Mouse (Mus musculus) CD4-positive, CD25-positive, alpha-beta regulatory T cell, adult 2 months (primary cell): ENCODE measurements around the gene Usp29.

Experiments
- DNase-seq: peaks from one replicate; pipeline ENCODE4 v3.0.0-alpha.2; 2012; ENCODE audit warnings: low read depth, low spot score

The Usp29 gene

GRCm38 (mm10) chr7:6816706-6817376 lies 86.5 kb downstream of the Usp29 start:
- DNase-seq = no peak

- no peak for DNase-seq
Observed at GRCm38 (mm10) chr7:6820296-6820695, 89.9 kb downstream of the Usp29 start.

- no peak for DNase-seq
Observed at GRCm38 (mm10) chr7:6822633-6823032, 92.3 kb downstream of the Usp29 start.

- no peak for DNase-seq
Observed at GRCm38 (mm10) chr7:6823673-6824072, 93.3 kb downstream of the Usp29 start.

GRCm38 (mm10) chr7:6825966-6826647 lies 95.7 kb downstream of the Usp29 start:
- DNase-seq = no peak

- DNase-seq = no peak
Observed at GRCm38 (mm10) chr7:6829148-6829547, 98.8 kb downstream of the Usp29 start.

- DNase-seq = no peak
Observed at GRCm38 (mm10) chr7:6834950-6835349, 104.6 kb downstream of the Usp29 start.

- no peak for DNase-seq
Observed at GRCm38 (mm10) chr7:6835351-6835750, 105.0 kb downstream of the Usp29 start.

- no peak for DNase-seq
Observed at GRCm38 (mm10) chr7:6837297-6837925, 107.0 kb downstream of the Usp29 start.

- DNase-seq = no peak
Observed at GRCm38 (mm10) chr7:6837926-6838554, 107.7 kb downstream of the Usp29 start.

- DNase-seq = no peak
Observed at GRCm38 (mm10) chr7:6840860-6841259, 110.5 kb downstream of the Usp29 start.

- no peak for DNase-seq
Observed at GRCm38 (mm10) chr7:6849495-6849894, 119.1 kb downstream of the Usp29 start.

GRCm38 (mm10) chr7:6850321-6850720 lies 119.9 kb downstream of the Usp29 start:
- DNase-seq = no peak

GRCm38 (mm10) chr7:6851256-6851655 lies 120.9 kb downstream of the Usp29 start:
- DNase-seq = no peak

GRCm38 (mm10) chr7:6851717-6852503 lies 121.5 kb downstream of the Usp29 start:
- DNase-seq = no peak

- no peak for DNase-seq
Observed at GRCm38 (mm10) chr7:6855613-6856405, 125.4 kb downstream of the Usp29 start.

GRCm38 (mm10) chr7:6858694-6859270 lies 128.4 kb downstream of the Usp29 start:
- DNase-seq = no peak

- no peak for DNase-seq
Observed at GRCm38 (mm10) chr7:6860689-6861088, 130.3 kb downstream of the Usp29 start.

GRCm38 (mm10) chr7:6866351-6866750 lies 136.0 kb downstream of the Usp29 start:
- no peak for DNase-seq

- DNase-seq = no peak
Observed at GRCm38 (mm10) chr7:6868831-6869230, 138.5 kb downstream of the Usp29 start.
